Mouse (Mus musculus) liver, adult 2 months (tissue): ENCODE data around the gene Psmc2. TPM values are rescaled to one million over a fixed set of nuclear protein-coding genes. Genes with fewer than 3 reads are reported as not detected.

Experiments used
- DNase-seq: peaks from one replicate; pipeline ENCODE4 v3.0.0-alpha.2; 2011; ENCODE audit warnings: low read depth, low spot score; ENCODE audit errors: extremely low read depth
- H3K27ac ChIP-seq: fragments of 200-500 bp; replicated peaks from 2 replicates; pipeline ENCODE4 v1.5.1; 2012; ENCODE audit warnings: low read depth, mild to moderate bottlenecking, control low read depth, inconsistent platforms, low read length; ENCODE audit not compliant: insufficient read depth
- H3K27me3 ChIP-seq: fragments of 200-500 bp; 2 replicates; pipeline ENCODE4 v1.6.1; 2012; ENCODE audit warnings: mild to moderate bottlenecking, moderate library complexity, low read length, inconsistent platforms; ENCODE audit not compliant: control insufficient read depth, insufficient read depth
- H3K36me3 ChIP-seq: fragments of 200-500 bp; 2 replicates; pipeline ENCODE4 v1.6.1; 2012; ENCODE audit warnings: low read length, inconsistent platforms; ENCODE audit not compliant: control insufficient read depth, insufficient read depth
- H3K4me1 ChIP-seq: fragments of 200-500 bp; 2 replicates; pipeline ENCODE4 v1.6.1; 2011; ENCODE audit warnings: low read length; ENCODE audit not compliant: control insufficient read depth, insufficient read depth
- H3K4me3 ChIP-seq: fragments of 200-500 bp; 2 replicates; pipeline ENCODE4 v1.5.1; 2011; ENCODE audit warnings: low read depth, mild to moderate bottlenecking, control low read depth, low read length, moderate library complexity; ENCODE audit not compliant: insufficient read depth
- H3K79me2 ChIP-seq: fragments of 200-500 bp; 2 replicates; pipeline ENCODE4 v1.6.1; 2012; ENCODE audit warnings: inconsistent platforms, mild to moderate bottlenecking, low read length, moderate library complexity; ENCODE audit not compliant: control insufficient read depth, insufficient read depth
- H3K9ac ChIP-seq: fragments of 200-500 bp; 2 replicates; pipeline ENCODE4 v1.6.1; 2012; ENCODE audit warnings: low read depth, mild to moderate bottlenecking, control low read depth, inconsistent platforms, low read length
- CTCF ChIP-seq: fragments of 200-500 bp; IDR thresholded peaks from 2 replicates; pipeline ENCODE4 v1.5.1; 2011; ENCODE audit warnings: low read depth, low read length, control low read depth
- POLR2A ChIP-seq: fragments of 200-500 bp; IDR thresholded peaks from 2 replicates; pipeline ENCODE4 v1.6.1; 2011; ENCODE audit warnings: low read length, control low read depth; ENCODE audit not compliant: insufficient read depth; ENCODE audit errors: extremely low read depth
- WGBS: fragments of 180-500 bp; shearing (Covaris S2); methylation state at CpG from one replicate; pipeline ENCODE4 v1.1.7; 2018; 5-methylcytosine and 5-hydroxymethylcytosine counted together
- polyA plus RNA-seq: library from polyadenylated mRNA; depleted of rRNA; stranded (reverse); fragments of >200 nt; gene quantifications from 2 replicates; pipeline ENCODE4 v1.2.3, GENCODE M21; 2012
- total RNA-seq: library from RNA; depleted of rRNA; stranded (reverse); fragments of >200 nt; gene quantifications from 2 replicates; pipeline ENCODE4 v1.2.3, GENCODE M21; 2014

Gene Psmc2
- total and polyA plus RNA-seq, 2 experiments = 30.3 to 48.0 TPM

GRCm38 (mm10) chr5:21787186-21788105 is 2.4 kb downstream of the Psmc2 start:
- Histone ChIP-seq H3K79me2 (peaks cover 38% of the 10 kb centered on the region; the same call in 1 of the 2 replicates), H3K4me3 (peak overlapping the region; percentile 97), H3K4me1 (peaks cover 23% of the 10 kb centered on the region), H3K27ac (peak overlapping the region; percentile 80), H3K27me3 (no peaks in the 10 kb centered on the region), H3K36me3 (peaks cover 9% of the 10 kb centered on the region), H3K9ac (peak overlapping the region; percentile 97)
- no peak for DNase-seq
- WGBS = 22% methylated on average over 11 of the region's 11 CpGs
- TF ChIP-seq CTCF (no peak), POLR2A (no peak)

- H3K36me3 ChIP-seq = peaks cover 6% of the 10 kb centered on the region
- no peak overlapping the region for H3K9ac ChIP-seq
- TF ChIP-seq CTCF = no peak
- DNase-seq = no peak
- H3K79me2 ChIP-seq = peaks cover 38% of the 10 kb centered on the region; the same call in 1 of the 2 replicates
- no peak overlapping the region for H3K27ac ChIP-seq
- H3K27me3 ChIP-seq = no peaks in the 10 kb centered on the region
- no peak overlapping the region for H3K4me3 ChIP-seq
- H3K4me1 ChIP-seq = peaks cover 23% of the 10 kb centered on the region
- 69% methylated on average over 5 of the region's 5 CpGs for WGBS
Measured at GRCm38 (mm10) chr5:21789061-21789460, 4.0 kb downstream of the Psmc2 start.

- no peak overlapping the region for H3K27ac ChIP-seq
- peaks cover 27% of the 10 kb centered on the region for H3K4me1 ChIP-seq
- H3K36me3 ChIP-seq = peaks cover 16% of the 10 kb centered on the region
- no peak for TF ChIP-seq POLR2A
- no peak for TF ChIP-seq CTCF
- no peak overlapping the region for H3K4me3 ChIP-seq
- H3K79me2 ChIP-seq = peaks cover 27% of the 10 kb centered on the region; the same call in 1 of the 2 replicates
- DNase-seq = no peak
- no peaks in the 10 kb centered on the region for H3K27me3 ChIP-seq
- H3K9ac ChIP-seq = no peak overlapping the region
Measured at GRCm38 (mm10) chr5:21792166-21792565, 7.1 kb downstream of the Psmc2 start.

DNA sequence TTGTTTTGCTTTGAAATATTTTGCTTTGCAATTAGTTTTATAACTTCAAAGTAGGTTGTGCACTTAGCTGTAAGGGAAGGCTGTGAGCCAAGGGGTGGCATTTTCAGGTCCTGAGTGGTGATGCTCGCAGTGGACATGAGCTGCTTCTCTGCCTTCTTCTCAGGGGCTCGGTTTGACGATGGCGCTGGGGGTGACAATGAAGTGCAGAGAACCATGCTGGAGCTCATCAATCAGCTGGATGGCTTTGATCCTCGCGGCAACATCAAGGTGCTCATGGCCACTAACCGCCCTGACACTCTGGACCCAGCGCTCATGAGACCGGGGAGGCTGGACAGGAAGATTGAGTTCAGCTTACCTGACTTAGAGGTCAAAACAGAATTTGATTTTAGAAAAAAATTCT is 17.8 kb downstream of the Psmc2 start:
- Histone ChIP-seq H3K27ac (no peak overlapping the region), H3K27me3 (no peaks in the 10 kb centered on the region), H3K79me2 (no peaks in the 10 kb centered on the region), H3K4me3 (no peak overlapping the region), H3K36me3 (peaks cover 45% of the 10 kb centered on the region), H3K4me1 (no peaks in the 10 kb centered on the region), H3K9ac (no peak overlapping the region)
- no peak for DNase-seq
- TF ChIP-seq POLR2A = no peak
- TF ChIP-seq CTCF = no peak
- 96% methylated on average over 9 of the region's 9 CpGs for WGBS

DNA sequence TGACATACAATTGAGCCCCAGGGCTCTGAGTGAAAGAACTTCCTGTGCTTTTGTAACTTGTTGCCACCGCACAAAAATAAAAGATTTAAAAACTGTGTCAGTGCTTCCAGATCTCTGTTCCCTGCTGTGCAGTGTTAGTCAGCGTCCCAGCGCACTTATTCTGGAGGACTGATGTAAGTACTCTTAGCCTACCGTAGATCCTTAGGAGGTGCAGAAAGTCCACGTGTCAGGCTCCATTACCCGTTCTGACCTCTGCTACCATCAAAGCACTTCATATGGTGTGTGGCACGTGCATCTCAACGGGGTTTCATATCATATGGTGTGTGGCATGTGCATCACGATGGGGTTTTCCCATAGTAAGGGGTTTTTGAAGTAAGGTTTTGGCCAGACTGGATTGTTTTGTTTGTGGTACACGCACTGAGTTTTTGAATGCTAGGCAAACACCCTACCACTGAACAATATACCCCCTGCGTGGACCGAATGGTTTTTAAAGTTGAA is 18.7 kb downstream of the Psmc2 start:
- H3K27me3 ChIP-seq = no peaks in the 10 kb centered on the region
- H3K79me2 ChIP-seq = no peaks in the 10 kb centered on the region
- no peak for DNase-seq
- TF ChIP-seq POLR2A (no peak), CTCF (no peak)
- H3K36me3 ChIP-seq = peaks cover 40% of the 10 kb centered on the region
- H3K9ac ChIP-seq = no peak overlapping the region
- no peaks in the 10 kb centered on the region for H3K4me1 ChIP-seq
- H3K4me3 ChIP-seq = no peak overlapping the region
- 97% methylated on average over 12 of the region's 12 CpGs for WGBS
- H3K27ac ChIP-seq = no peak overlapping the region

DNA sequence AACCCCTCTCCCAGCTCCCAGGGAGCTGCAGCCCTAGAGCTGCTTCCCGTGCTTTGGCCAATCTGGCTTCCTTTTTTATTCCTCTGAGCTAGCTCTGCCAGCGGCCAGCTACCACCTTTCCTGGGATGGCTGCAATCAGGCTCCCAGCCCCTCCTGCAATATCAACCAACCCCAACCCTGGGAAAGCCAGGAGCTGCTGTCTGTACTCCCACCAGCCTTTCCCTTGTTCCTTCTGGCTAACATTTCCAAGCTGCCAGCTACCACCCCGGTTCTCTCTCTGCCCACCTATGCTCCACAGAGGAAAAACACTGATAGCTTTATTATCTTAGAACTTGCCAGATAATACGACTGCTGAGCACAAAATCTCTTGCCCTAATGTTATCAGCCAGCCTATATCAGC is 19.8 kb downstream of the Psmc2 start:
- peaks cover 37% of the 10 kb centered on the region for H3K36me3 ChIP-seq
- no peak for DNase-seq
- no peak overlapping the region for H3K9ac ChIP-seq
- H3K79me2 ChIP-seq = no peaks in the 10 kb centered on the region
- H3K4me1 ChIP-seq = no peaks in the 10 kb centered on the region
- no peaks in the 10 kb centered on the region for H3K27me3 ChIP-seq
- WGBS = 83% methylated on average over 4 of the region's 4 CpGs
- H3K4me3 ChIP-seq = no peak overlapping the region
- no peak overlapping the region for H3K27ac ChIP-seq
- TF ChIP-seq CTCF = no peak
- TF ChIP-seq POLR2A = no peak
